Mouse (Mus musculus): Measurements from ENCODE around the gene Vmn2r13.

GRCm38 (mm10) chr5:109139546-109139945 is 52.5 kb downstream of the Vmn2r13 start:
- TF ChIP-seq CTCF (IDR thresholded peaks at IDR 0.05; ENCODE audit: low read depth) = no peak
- TF ChIP-seq EP300 (IDR thresholded peaks at IDR 0.05; ENCODE audit: low read depth) = no peak
